Mouse (Mus musculus) heart, postnatal 10 days (tissue): ENCODE measurements at regions not wholly inside any gene's neighbourhood (a gene's known extent, or its start where the extent isn't known, plus 50 kb on each side); places are given as distances from the start of the nearest gene placed in this dataset.

Experiments used
- DNase-seq, 2 experiments: peaks; one replicate each; pipeline ENCODE4 v3.0.0; 2021
- intact Hi-C: fragments of 180-260 bp; cut with DNase I; formaldehyde crosslinking; loops from one replicate; pipeline ENCODE4 v1.15.1; 2025

DNA sequence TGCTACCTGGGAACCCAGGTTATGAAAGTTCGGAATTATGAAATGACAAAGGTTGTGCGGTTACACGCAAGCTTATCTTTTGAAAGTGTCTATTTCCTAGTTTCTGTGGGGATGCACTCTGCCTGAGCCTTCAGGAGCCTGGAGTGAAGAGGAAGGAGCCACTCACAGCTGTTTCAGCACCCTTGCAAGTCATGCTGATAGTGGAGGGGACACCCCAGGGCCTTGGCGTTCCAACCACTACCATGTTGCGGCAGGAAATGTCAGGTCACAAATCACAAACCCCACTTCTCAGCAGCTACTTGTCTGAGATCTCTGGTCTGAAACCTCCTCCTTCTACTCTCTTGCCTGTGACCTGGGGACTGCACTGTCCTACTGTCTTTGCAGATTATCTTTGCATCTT is 178.3 kb downstream of the Pten start:
- no peak for DNase-seq
- intact Hi-C loops = no loop called here

DNA sequence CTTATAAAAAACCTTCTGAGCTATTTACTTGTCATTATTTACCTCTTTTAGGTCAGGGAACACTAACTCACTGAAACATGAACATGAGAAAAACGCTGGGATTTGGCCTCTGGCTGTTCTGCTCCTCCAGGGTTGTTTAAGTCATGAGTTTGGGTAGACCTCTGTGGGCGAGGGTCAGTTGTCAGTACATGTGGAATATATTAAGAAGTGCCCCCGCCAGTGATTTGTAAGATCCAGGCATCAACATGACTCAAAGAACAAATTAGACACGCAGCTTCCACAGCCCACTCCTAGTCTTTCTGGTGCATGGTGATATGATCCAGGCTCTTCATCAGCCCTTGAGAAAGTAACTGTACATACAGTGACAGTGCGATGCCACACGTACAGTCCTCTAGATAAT is 180.3 kb downstream of the Pten start:
- intact Hi-C loops = no loop called here
- DNase-seq = no peak

GRCm38 (mm10) chr19:32939692-32940091 is 182.4 kb downstream of the Pten start:
- peak; percentile 15 to 17 for DNase-seq
- intact Hi-C loops = no loop called here

DNA sequence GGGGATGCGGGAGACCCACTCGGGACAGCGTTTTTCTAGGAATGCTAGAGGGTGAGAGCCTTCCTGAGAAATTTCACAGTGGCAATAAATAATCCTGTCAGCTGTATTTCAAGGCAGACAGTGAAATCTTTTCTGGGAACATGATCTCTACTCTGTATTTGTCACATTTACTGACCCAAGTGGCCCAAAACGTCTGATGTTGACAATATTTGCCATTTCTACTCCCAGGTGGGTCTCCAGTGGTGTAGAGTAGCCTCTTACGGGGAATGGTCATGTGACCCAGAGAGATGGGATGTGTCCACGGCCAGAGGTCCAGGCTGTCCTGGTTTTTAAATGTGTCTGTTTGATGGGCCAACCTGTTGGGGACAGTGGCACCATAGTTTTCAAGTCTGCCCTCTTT is 183.5 kb downstream of the Pten start:
- intact Hi-C loops = no loop called here
- DNase-seq = no peak

DNA sequence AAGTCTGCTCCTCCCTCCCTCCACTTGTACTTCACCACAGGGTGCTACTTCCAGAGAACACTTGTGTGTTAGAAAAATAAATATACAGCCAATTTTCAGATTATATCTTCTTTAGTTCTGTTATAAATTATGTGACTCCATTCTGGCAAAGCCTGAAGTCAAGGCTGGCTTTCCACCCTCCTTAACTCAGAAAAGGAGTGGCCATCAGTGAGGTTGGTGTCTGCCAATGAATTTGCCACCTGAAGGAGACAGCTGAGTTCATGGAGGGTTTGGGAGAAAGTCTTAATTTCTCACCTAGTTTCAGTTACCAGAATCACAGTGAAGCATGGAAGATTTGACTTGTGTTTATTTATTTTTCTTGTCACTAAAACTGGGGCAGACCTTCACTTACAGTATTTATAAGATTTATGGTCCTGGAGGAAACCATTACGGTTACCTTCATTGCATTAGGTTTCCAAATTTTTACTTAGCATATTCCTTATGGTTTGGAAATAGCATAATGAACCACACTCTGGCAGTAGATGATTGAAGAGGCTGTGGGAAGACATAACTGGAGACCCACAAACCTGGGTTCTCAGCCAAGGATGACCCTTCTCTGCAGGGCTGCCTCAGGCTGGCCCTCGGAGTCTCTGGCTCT is 186.4 kb downstream of the Pten start:
- intact Hi-C loops = no loop called here
- DNase-seq = no peak

GRCm38 (mm10) chr19:32947081-32947855 is 190.0 kb downstream of the Pten start:
- no peak for DNase-seq
- intact Hi-C loops = no loop called here

GRCm38 (mm10) chr19:32950252-32950651 is 193.0 kb downstream of the Pten start:
- intact Hi-C loops = no loop called here
- no peak for DNase-seq

DNA sequence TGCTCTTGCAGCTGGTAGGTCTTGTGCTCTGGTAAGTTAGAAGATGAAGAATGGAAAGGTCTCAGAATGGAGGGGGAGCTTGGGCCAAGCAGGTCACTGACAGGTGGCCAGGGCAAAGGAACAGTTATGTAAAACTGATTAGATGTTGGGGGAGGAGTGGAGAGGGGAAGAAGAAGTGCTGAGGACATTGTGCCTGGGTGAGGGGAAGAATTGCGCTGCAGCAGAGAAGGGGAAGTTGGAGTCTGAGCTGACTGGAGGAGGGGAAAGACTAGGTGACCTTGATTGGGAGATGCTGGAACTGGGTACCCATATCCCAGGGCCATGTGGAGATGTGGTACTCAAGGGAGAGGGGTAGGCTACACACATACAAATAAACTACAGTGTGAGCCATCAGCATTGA is 193.5 kb downstream of the Pten start:
- intact Hi-C loops = loop anchor here (1.0 kb wide), 1 partner anchor 195 kb away; no protein-coding TSS in a partner anchor
- DNase-seq = no peak

DNA sequence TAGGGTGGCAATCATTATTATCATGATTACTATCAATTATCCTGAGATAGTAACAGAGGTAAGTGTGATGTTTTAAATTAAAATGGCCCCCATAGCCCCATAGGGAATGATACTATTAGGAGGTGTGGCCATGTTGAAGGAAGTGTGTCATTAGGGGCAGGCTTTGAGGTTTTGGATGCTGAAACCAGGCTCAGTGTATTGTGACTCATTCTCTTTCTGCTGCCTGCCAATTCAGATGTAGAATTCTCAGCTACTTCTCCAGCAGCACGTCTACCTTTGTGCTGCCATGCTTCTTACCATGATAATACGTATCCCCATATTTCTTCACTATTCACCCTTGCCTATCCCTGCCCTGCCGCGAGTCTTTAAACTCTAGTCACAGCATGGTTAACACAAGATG is 195.1 kb downstream of the Pten start:
- intact Hi-C loops = no loop called here
- DNase-seq = no peak

DNA sequence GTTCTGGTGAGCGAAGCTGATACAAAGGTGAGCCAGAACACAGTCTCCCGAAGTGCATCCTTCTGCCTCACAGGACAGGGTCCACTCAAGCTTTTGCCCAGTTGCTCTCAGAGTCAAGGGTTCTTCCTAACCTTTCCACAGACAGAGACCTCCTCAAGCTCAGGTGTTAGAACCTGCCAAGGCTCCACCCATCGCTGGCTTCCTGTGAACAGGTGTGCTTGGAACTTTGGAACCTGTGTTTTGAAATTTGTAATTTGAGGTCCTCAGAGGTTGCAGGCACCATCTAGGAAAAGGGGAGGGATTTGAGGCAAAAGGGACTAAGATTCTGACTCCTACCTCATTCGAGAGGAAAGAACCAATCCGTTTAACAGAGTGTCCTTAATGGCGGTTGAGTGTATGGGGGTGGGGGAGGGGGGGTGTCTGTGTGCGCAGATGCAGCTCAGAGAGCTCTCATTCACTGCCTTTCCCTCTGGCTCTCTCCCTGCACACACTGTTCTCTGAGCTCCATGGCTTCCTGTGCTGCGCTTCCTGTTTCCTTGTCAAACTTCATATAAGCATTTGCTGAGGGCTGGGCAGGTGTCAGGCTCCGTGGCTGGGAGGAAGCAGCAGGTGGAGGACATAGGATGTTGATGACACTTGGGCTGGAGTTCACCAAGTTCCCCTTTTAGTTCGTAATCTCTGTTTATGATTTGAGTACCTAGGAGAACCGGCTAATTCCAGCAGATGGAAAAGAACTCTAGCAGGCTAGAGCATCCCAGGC is 195.8 kb downstream of the Pten start:
- peak; percentile 19 to 22 for DNase-seq
- intact Hi-C loops = loop anchor here (1.0 kb wide), 1 partner anchor 49 kb away; no protein-coding TSS in a partner anchor

GRCm38 (mm10) chr19:32954001-32954605 is 196.8 kb downstream of the Pten start:
- peak; percentile 67 to 68 for DNase-seq
- intact Hi-C loops = loop anchor here (2.0 kb wide), 2 partner anchors 239 to 273 kb away; no protein-coding TSS in a partner anchor

DNA sequence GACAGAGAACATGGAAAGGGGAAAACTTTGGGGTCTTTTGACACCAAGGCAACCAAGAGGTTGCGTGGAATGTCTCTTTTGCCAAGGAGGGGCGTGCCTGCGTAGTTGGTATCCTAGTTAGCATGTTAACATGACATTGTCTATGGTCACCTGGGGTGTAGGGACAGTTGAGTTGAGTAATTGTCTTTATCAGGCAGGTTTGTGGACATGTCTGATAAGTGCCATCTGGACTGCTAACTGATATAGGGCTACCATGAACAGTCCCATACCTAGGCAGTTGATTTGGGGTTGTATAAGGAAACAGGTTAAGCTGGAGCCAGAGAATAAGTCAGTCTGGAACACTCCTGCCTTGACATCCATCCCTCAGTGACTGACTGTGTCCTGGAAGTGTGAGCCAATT is 197.6 kb downstream of the Pten start:
- intact Hi-C loops = loop anchor here (2.0 kb wide), 2 partner anchors 240 to 272 kb away; no protein-coding TSS in a partner anchor

GRCm38 (mm10) chr19:32956143-32956915 is 199.0 kb downstream of the Pten start:
- intact Hi-C loops = no loop called here
- peak in 1 of 2 experiments; percentile 20 for DNase-seq

More for the DNA sequence above, 197.6 kb downstream of the Pten start:
- DNase-seq = no peak

GRCm38 (mm10) chr19:32956916-32957558 is 199.7 kb downstream of the Pten start:
- peak in 1 of 2 experiments; percentile 21 for DNase-seq
- intact Hi-C loops = no loop called here

- intact Hi-C loops = no loop called here
- no peak for DNase-seq
These were observed 201.0 kb downstream of the Pten start for GRCm38 (mm10) chr19:32958276-32958675.

- DNase-seq = no peak
- intact Hi-C loops = no loop called here
These were observed 201.5 kb downstream of the Pten start for GRCm38 (mm10) chr19:32958791-32959190.

DNA sequence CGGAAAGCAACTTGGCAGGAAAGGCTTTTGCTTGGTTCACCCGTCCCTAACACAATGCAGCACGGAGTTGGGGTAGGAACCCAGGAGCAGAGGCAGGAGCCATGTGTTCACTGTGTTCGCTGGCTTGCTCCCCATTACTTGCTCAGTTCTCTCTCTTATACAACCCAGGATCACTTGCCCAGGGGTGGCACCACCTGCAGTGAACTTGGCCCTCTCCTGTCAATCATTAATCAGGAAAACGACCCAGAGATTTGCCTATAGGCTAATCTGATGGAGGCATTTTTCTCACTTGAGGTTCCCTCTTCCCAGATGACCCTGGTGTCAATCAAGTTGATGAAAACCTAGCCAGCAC is 202.5 kb downstream of the Pten start:
- intact Hi-C loops = no loop called here
- no peak for DNase-seq

- DNase-seq = no peak
- intact Hi-C loops = no loop called here
These were observed 203.1 kb downstream of the Pten start for GRCm38 (mm10) chr19:32960196-32960947.

DNA sequence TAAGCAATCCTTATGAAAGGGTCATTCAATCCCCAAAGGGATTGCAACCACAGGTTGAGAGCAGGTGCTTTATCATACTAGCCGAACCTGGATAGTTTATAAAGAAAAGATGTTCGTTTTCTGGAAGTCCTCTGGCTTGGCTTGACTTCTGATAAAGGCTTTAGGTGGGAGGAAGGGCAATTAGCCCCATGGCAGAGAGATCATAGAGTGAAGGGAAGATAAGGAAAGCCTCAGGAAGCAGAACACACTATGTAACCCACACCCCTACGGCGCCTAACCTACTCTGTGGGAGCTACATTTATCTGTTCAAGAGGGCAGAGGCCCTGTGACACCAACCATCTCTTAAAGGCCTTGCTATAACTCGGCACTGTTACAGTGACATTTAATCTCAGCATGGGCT is 204.2 kb downstream of the Pten start:
- no peak for DNase-seq
- intact Hi-C loops = no loop called here
